Mouse (Mus musculus) Patski (cell line): ENCODE data around the gene Gm364. TPM values are rescaled to one million over a fixed set of nuclear protein-coding genes. Genes with fewer than 3 reads are reported as not detected.
A peak's percentile ranks its signal among the peaks of the same experiment; 100 is the strongest.

Source experiments
- ATAC-seq: fragments of 100-300 bp; one replicate; pipeline ENCODE4 v1.8.0; 2021
- CTCF ChIA-PET: fragments of 350-600 bp; sonication (Branson Sonifier 250); formaldehyde crosslinking; loops from one replicate; lab custom pipeline; 2022; ENCODE audit warnings: inconsistent platforms; lab: Charles Lee
- POLR2A ChIA-PET: fragments of 350-600 bp; sonication (Branson Sonifier 250); formaldehyde crosslinking; loops from one replicate; lab custom pipeline; 2022; ENCODE audit warnings: antibody characterized with exemption, inconsistent platforms; lab: Charles Lee
- DNase-seq: peaks from one replicate; pipeline ENCODE4 v3.0.0-alpha.2; 2011; ENCODE audit warnings: low read depth, low spot score
- H3K27me3 ChIP-seq: fragments of 371-371 bp; one replicate; pipeline ENCODE4 v1.5.1; 2021
- CTCF ChIP-seq: fragments of 100-300 bp; IDR thresholded peaks from one replicate; pipeline ENCODE4 v1.5.1; 2021
- in situ Hi-C: fragments of 300-500 bp; cut with MboI; formaldehyde crosslinking; loops from 3 replicates; pipeline ENCODE4 v1.11.1; 2018; ENCODE audit warnings: low pct_unique_long_range_greater_than_20kb, mixed read lengths
- polyA plus RNA-seq: library from polyadenylated mRNA; unstranded; gene quantifications from one replicate; pipeline ENCODE4 v1.2.3, GENCODE M21; 2021

Gene Gm364
- polyA plus RNA-seq, 1 experiment from 2014 or later: not detected

GRCm38 (mm10) chrX:57401388-57401787 lies 7.6 kb upstream of the Gm364 start:
- in situ Hi-C loops: no loop called here
- ChIA-PET POLR2A (interaction anchor here (1.0 kb wide), 1 partner anchor 32 kb away, joined by 3 read pairs; no protein-coding TSS in a partner anchor), CTCF (interaction anchor here (0.8 kb wide), 1 partner anchor 10 kb away, joined by 3 read pairs; no protein-coding TSS in a partner anchor)
- peaks cover 3% of the 10 kb centered on the region for H3K27me3 ChIP-seq
- DNase-seq: no peak
- no peak for ATAC-seq
- TF ChIP-seq CTCF: no peak

DNA sequence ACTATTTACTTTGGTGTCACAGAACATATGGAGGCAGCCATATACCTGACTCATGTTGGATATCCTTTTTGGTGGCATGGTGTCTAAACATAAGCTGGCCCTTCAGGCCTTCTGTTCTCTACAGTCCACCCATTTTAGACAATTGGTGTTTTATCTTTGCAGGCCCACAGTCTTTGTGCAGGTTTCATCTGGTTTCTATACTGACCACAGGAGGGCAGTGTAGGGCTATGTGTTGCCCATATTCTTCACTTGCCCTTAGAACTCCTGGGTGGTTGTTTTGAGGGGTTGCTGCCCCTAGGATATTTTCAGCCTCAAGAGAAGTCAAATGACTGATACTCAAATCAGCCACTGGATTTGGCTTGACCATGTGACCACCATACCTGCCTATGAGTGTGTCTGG lies 5.3 kb upstream of the Gm364 start:
- DNase-seq (no peak), ATAC-seq (no peak)
- peak; percentile 49 for TF ChIP-seq CTCF
- in situ Hi-C loops: no loop called here
- CTCF ChIA-PET: interaction anchor here (1.3 kb wide), 1 partner anchor 11 kb away, joined by 3 read pairs; no protein-coding TSS in a partner anchor
- peaks cover 10% of the 10 kb centered on the region for H3K27me3 ChIP-seq
- POLR2A ChIA-PET: no interaction called here

GRCm38 (mm10) chrX:57431610-57432009 lies 22.7 kb downstream of the Gm364 start:
- no peak for ATAC-seq
- TF ChIP-seq CTCF: peak; percentile 42
- ChIA-PET POLR2A (no interaction called here), CTCF (interaction anchor here (1.4 kb wide), 1 partner anchor 16 kb away, joined by 3 read pairs; no protein-coding TSS in a partner anchor)
- H3K27me3 ChIP-seq: peaks cover 42% of the 10 kb centered on the region
- in situ Hi-C loops: loop anchor here (5.0 to 10.0 kb wide), 2 partner anchors 246 to 1053 kb away; no protein-coding TSS in a partner anchor
- DNase-seq: no peak

DNA sequence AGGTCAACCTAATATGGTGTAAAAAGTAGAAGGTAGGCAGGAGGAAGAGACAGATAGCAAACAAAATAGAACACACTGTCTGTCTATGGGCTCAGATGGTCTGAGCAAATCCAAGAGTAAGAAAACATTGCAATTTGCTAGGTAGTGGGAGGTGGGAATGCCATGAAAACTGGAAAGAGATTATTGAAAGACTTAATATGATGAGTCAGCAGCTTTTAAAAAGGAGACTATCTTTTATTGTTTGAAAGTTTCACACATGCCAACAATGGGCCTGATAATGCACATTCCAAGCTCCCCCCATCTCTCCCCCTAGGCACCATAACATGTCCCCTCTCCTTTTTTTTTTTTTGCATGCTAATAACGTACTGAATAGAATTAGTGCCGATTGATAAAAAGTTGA lies 24.9 kb downstream of the Gm364 start:
- ATAC-seq (no peak), DNase-seq (no peak)
- peaks cover 47% of the 10 kb centered on the region for H3K27me3 ChIP-seq
- POLR2A ChIA-PET: no interaction called here
- CTCF ChIA-PET: no interaction called here
- TF ChIP-seq CTCF: no peak
- in situ Hi-C loops: loop anchor here (5.0 to 10.0 kb wide), 2 partner anchors 243 to 1051 kb away; no protein-coding TSS in a partner anchor

- peaks cover 52% of the 10 kb centered on the region for H3K27me3 ChIP-seq
- POLR2A ChIA-PET: no interaction called here
- no peak for ATAC-seq
- in situ Hi-C loops: no loop called here
- no peak for TF ChIP-seq CTCF
- no peak for DNase-seq
- CTCF ChIA-PET: no interaction called here
These were observed 94.7 kb downstream of the Gm364 start, which contains the start of gene Gpr101 for GRCm38 (mm10) chrX:57503634-57504033. Gene Gpr101, minus strand, starts transcription at chrX:57503757.

- no peak for TF ChIP-seq CTCF
- H3K27me3 ChIP-seq: peaks cover 44% of the 10 kb centered on the region
- DNase-seq (no peak), ATAC-seq (no peak)
- in situ Hi-C loops: no loop called here
- ChIA-PET CTCF (no interaction called here), POLR2A (no interaction called here)
These were observed 97.3 kb downstream of the Gm364 start for GRCm38 (mm10) chrX:57506247-57506646.

DNA sequence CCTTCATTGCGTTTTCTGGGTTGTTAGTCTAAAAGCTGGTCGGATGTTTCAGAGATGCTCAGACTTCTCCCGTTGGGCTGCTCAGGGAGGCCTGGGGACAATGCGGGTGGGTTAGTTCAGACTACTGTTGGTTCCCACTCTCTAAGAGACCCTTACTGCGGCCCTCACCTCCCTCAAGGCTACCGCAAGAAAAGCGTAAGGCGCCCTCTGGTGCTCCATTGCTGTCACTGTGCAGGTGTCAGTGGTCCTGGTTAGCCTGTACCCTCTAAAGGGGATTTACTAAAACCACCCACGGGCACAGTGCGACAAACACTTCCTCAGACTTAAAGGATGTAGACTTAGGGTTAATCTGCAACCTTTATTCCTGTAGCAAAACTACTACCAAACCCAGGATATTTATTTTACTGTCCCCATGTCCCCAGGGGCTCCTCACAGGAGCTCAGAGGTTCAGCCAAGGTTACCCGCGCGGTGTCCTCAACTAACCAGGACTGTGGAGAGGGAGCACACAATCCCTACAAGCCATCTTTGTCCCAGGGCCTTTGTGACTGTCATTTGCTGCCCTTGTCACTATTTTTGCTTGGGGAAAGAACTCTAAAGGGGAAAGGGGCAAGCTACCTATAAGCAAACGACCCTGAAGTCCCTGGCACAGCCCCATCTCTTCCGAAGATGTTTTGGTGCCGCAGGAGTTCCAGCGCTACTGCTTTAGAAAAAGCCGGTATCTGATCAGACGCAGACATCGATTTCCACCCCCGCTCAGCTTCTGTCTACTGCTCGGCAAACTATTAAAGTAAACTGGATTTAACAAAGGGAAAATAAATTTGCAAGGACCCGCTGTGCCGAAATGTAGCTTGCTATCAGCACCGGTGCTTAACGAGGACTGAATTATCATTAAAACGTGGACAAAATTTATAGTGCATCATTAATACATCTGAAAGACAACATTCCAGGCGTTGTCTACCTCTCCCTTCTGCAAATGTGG lies 112.5 kb downstream of the Gm364 start:
- TF ChIP-seq CTCF: no peak
- H3K27me3 ChIP-seq: peaks cover 49% of the 10 kb centered on the region
- ChIA-PET CTCF (interaction anchor here (1.2 kb wide), 1 partner anchor 9 kb away, joined by 3 read pairs; no protein-coding TSS in a partner anchor), POLR2A (no interaction called here)
- ATAC-seq (no peak), DNase-seq (no peak)
- in situ Hi-C loops: no loop called here

Other genes starting within 250 kb of the Gm364 start
- gene Cd40lg, start 197.0 kb upstream of the Gm364 start, polyA plus RNA-seq: not detected
- 0.18 TPM for gene Arhgef6, start 70.4 kb upstream of the Gm364 start, polyA plus RNA-seq
- 31.9 TPM for gene Rbmx, start 16.1 kb upstream of the Gm364 start, polyA plus RNA-seq
- not detected for gene Gpr101, start 94.6 kb downstream of the Gm364 start, polyA plus RNA-seq